Mouse (Mus musculus): ENCODE results near the gene Usp48.
"Not testable (repeated sequence)": the region's sequence is repeated elsewhere in the genome, so short reads cannot be mapped to it uniquely, and the experiment has no call there.

Gene Usp48

GRCm38 (mm10) chr4:137593601-137594495 lies at the start of gene Usp48:
Gene Usp48, plus strand, starts transcription at chr4:137593755.
- peak; percentile 94 to 97 for DNase-seq (ENCODE audit: low spot score in 2 of 2)

DNA sequence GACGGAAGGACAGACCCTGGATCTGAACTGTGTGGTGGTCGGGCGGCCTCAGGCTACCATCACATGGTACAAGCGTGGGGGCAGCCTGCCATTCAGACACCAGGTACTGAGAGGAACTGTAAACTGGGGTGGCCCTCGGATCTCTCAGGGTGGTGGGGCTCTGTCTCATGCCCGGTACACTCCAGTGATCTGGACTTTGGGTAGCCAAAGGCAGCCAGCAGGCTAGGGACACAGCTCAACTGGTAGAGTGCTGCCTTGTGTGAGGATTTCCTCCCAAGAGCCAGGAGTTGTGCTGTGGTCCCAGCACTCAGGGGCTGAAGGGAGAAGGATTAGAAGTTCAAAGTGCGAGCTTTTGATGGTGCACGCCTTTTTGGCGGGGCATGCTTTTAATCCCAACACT lies 48.0 kb upstream of the Usp48 start:
- DNase-seq (ENCODE audit: low spot score in 2 of 2) = no peak

DNA sequence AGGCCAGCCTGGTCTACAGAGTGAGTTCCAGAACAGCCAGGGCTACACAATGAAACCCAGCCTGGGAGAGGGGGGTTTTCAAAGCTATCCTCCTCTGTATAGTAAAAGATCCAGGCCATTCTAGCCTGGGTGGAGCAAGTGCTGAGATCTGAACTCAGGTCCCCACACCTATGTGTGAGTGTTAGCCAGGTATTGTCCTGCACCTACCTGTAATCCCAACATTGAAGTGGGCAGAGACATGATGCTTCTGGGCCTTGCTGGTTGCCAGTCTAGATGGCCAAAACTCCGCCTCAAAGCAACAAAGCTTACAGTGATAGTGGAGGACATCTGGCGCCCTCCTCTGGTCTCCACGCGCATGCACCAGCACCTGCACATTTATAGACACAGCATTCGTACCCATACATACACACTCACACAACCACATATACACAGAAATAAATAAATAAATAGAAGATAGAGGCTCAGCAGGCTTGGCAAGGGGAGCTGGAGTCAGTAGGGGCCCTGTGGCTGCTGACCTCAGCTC lies 47.5 kb upstream of the Usp48 start:
- no peak for DNase-seq (ENCODE audit: low spot score in 2 of 2)

GRCm38 (mm10) chr4:137553466-137553865 lies 40.1 kb upstream of the Usp48 start:
- DNase-seq (ENCODE audit: low spot score in 2 of 2) = no peak

- DNase-seq (ENCODE audit: low spot score in 2 of 2) = no peak
Observed at GRCm38 (mm10) chr4:137556673-137557210, 36.8 kb upstream of the Usp48 start.

DNA sequence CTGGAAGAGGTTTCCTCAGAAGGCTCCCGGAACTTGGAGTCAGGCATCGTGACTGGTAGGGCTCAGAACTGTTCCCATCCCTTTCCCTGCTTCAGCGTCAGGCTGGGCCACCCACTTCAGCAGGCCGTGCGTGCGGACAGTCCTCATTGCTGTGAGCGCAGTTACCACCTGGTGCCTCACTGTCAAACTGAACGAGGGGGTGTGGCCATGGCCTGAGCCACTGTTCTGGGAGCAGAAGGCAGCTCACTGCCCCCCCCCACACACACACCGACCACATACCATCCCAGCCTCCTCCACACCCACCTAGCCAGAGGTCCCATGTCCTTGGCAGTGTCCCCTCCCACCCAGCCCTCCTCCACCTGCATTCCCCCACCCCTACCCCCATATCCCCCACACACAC lies 23.7 kb upstream of the Usp48 start:
- DNase-seq (ENCODE audit: low spot score in 2 of 2) = no peak

DNA sequence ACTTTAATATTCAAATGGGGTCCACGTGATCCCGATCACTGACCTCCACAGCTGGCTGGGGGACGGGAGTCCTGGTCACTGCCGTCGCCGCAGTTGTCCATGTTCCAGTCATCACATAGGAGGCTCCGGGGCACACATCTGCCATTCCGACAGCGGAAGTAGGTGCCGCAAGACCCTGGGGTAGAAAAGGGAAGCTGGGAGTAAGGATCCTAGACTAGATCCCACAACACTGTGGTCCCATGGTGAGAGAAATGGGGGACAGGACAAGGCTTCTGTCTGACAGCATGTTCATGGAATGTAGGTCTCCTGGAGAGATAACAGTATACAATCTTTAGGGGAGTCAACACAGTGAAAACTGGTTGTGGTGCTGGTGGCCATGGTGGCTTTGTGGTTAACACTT lies 19.1 kb upstream of the Usp48 start, which contains the start of gene Ldlrad2:
Ldlrad2 (minus strand) TSS at position 101 of the 400 bp plus-strand sequence.
- no peak for DNase-seq (ENCODE audit: low spot score in 2 of 2)

GRCm38 (mm10) chr4:137577486-137577885 lies 16.1 kb upstream of the Usp48 start:
- no peak for DNase-seq (ENCODE audit: low spot score in 2 of 2)

DNA sequence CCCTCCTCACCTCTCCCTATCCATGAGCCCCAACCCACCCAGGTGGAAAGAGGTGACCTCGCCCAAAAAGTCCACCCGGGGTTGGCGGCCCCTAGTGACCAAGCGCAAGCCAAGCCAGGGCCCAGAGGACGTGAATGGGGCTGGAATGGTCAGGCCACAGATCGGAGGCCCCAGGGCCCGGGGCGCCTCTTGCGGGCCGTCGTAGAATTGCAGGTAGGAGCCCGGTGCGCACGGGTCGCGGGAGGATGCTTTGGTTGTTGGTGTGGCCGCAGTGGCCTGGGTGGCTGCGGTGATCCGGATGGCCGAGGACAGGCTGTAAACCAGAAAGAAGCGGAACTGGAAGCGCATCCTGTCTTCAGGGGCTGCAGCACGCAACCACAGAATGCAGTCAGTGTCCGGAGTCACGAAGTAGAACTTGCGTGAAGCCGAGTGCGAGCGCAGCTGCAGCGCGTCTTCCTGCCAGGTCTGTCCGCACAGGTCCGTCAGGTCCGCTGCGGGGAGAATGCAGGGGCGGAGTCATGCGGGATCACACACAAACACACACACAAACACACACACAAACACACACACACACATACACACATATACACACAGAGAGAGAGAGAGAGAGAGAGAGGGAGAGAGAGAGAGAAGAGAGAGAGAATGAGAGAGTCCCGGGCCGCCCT lies 15.2 kb upstream of the Usp48 start:
- peak; percentile 24 to 48 for DNase-seq (ENCODE audit: low spot score in 2 of 2)

- no peak for DNase-seq (ENCODE audit: low spot score in 2 of 2)
Observed at GRCm38 (mm10) chr4:137579789-137580188, 13.8 kb upstream of the Usp48 start.

GRCm38 (mm10) chr4:137580299-137580698 lies 13.3 kb upstream of the Usp48 start:
- DNase-seq (ENCODE audit: low spot score in 2 of 2) = no peak

DNA sequence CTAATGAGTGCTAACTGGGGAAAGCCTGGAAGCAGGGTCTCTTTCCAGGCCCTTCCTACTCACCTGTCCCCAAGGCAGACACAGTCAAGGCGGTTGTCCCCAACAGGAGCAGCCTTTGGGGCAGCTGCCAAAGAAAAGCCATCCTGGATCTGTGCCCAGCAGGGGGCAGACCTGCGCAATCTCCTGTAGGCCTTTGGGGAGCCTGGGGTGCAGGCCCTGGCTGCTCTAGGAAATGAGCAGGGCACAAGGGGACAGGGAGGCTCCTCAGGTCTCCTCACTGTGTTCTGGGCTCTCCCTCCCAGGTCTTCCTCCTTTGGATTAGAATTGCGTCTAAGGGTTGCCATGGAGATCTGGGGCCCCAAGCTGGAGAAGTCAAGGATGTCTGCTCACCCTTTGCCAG lies 11.7 kb upstream of the Usp48 start:
- DNase-seq (ENCODE audit: low spot score in 2 of 2) = no peak

- not testable (repeated sequence) for DNase-seq (ENCODE audit: low spot score in 2 of 2)
Observed at GRCm38 (mm10) chr4:137589095-137589494, 4.5 kb upstream of the Usp48 start.

DNA sequence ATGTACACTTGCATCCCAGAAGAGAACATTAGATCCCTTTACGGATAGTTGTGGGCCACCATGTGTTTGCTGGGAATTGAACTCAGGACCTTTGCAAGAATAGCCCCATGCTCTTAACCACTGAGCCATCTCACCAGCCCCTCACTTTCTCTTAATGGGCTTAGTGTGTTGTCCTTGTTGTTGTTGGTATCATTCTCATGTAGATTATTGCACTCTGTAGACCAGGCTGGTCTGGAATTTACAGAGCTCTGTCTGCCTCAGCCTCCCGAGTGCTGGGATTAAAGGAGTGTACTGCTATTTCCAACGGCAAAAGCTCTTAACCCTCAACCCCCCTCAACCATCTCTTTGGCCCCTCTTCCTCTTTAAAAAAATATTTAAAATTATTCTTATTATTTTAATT lies 4.0 kb upstream of the Usp48 start:
- DNase-seq (ENCODE audit: low spot score in 2 of 2) = no peak

GRCm38 (mm10) chr4:137590961-137591360 lies 2.6 kb upstream of the Usp48 start:
- no peak for DNase-seq (ENCODE audit: low spot score in 2 of 2)

- DNase-seq (ENCODE audit: low spot score in 2 of 2) = no peak
Observed at GRCm38 (mm10) chr4:137594496-137595270, 1.1 kb downstream of the Usp48 start.

DNA sequence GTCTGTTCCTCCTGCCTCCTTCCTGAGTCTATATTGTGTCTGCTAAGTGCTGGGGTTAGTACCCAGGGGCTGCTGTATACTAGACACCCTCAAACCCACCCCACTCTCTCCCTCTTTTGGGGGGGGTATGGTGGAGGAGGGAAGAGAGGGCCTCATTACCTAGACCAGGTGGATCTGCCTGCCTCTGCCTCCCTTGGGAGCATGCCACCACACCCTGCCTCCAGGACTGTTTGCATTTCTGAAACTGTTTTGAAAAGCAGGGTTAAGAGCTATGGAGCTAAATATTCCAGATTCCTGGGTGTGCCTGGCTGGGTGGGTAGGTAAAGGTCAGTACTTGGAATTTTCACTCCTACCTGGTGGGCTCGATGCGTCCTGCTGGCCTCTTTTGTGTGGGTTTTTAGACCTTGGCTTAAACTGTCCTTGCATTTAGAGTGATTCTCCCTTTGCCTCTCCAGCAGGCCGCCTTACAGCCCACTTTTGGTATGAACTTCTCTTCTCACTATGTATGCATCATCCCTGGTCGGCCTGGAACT lies 3.6 kb downstream of the Usp48 start:
- no peak for DNase-seq (ENCODE audit: low spot score in 2 of 2)

GRCm38 (mm10) chr4:137598577-137598976 lies 5.0 kb downstream of the Usp48 start:
- no peak for DNase-seq (ENCODE audit: low spot score in 2 of 2)

- no peak for DNase-seq (ENCODE audit: low spot score in 2 of 2)
Observed at GRCm38 (mm10) chr4:137603449-137604171, 10.1 kb downstream of the Usp48 start.

- DNase-seq (ENCODE audit: low spot score in 2 of 2) = no peak
Observed at GRCm38 (mm10) chr4:137607023-137607422, 13.5 kb downstream of the Usp48 start.

- no peak for DNase-seq (ENCODE audit: low spot score in 2 of 2)
Observed at GRCm38 (mm10) chr4:137609281-137609680, 15.7 kb downstream of the Usp48 start.
